Mouse (Mus musculus) layer of hippocampus, adult 8-10 months (tissue): ENCODE data around the gene Pklr. TPM values are rescaled to one million over a fixed set of nuclear protein-coding genes. Genes with fewer than 3 reads are reported as not detected.

Source experiments
- DNase-seq, 2 experiments: peaks; one replicate each; pipeline ENCODE4 v3.0.0; 2022; ENCODE audit warnings: low spot score in 2 of 2
- total RNA-seq, 4 experiments: library from RNA; stranded (reverse); gene quantifications; 2 replicates each; pipeline ENCODE4 v1.2.4; 2022

Gene Pklr
- total RNA-seq, 4 experiments from 2014 or later, result 0.14 TPM; not detected in 3

DNA sequence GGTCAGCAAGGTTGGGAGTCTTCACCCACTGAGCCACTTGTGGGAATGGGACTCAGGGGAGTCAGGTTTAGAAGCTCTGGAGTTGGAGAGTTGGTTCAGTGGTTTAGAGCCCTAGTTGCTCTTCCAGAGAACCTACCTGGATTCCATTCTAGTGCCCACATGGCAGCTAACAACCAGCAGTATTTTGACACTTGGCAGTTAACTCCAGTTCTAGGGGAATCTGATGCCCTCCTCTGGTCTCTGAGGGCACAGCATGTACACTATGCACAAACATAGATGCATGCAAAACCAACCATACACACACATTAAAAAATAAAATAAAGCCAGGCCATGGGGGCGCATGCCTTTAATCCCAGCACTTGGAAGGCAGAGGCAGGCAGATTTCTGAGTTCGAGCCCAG lies 57.9 kb downstream of the Pklr start:
- DNase-seq, result no peak

Other genes with a start within 250 kb of the Pklr start
- 10 to 100 TPM; 21.0 to 26.2 (median 23.3) TPM for gene Msto1, start 222.1 kb upstream of the Pklr start, total RNA-seq
- 10 to 100 TPM; 76.4 to 97.2 (median 89.0) TPM for gene Ash1l, start 185.5 kb upstream of the Pklr start, total RNA-seq
- 100 to 1,000 TPM; 101 to 125 (median 112) TPM for gene Dap3, start 185.0 kb upstream of the Pklr start, total RNA-seq
- 100 to 1,000 TPM; 144 to 149 (median 146) TPM for gene Rusc1, start 42.8 kb upstream of the Pklr start, total RNA-seq
- under 1 TPM in 1 of 4 experiments, not detected in 3; 0.18 TPM for gene Gm43738, start 35.0 kb upstream of the Pklr start, total RNA-seq
- 100 to 1,000 TPM in 2 of 4 experiments, 10 to 100 TPM in 2; 84.1 to 119 (median 97.3) TPM for gene Fdps, start 34.2 kb upstream of the Pklr start, total RNA-seq
- gene Hcn3, start 24.1 kb downstream of the Pklr start, total RNA-seq, result 10 to 100 TPM; 13.3 to 15.2 (median 14.2) TPM
- 10 to 100 TPM; 44.5 to 54.1 (median 48.9) TPM for gene Clk2, start 28.7 kb downstream of the Pklr start, total RNA-seq
- gene Scamp3, start 41.3 kb downstream of the Pklr start, total RNA-seq, result 10 to 100 TPM; 66.2 to 72.5 (median 69.1) TPM
- 10 to 100 TPM; 52.6 to 54.5 (median 53.5) TPM for gene Fam189b, start 47.0 kb downstream of the Pklr start, total RNA-seq
- 10 to 100 TPM; 62.1 to 75.2 (median 68.5) TPM for gene Gba, start 66.8 kb downstream of the Pklr start, total RNA-seq
- 10 to 100 TPM; 27.4 to 40.7 (median 35.3) TPM for gene Thbs3, start 79.0 kb downstream of the Pklr start, total RNA-seq
- 10 to 100 TPM; 85.4 to 96.0 (median 94.4) TPM for gene Mtx1, start 90.9 kb downstream of the Pklr start, total RNA-seq
- 1 to 10 TPM in 2 of 4 experiments, under 1 TPM in 2; 0.37 to 1.7 (median 1.2) TPM for gene Muc1, start 92.9 kb downstream of the Pklr start, total RNA-seq
- gene Krtcap2, start 109.8 kb downstream of the Pklr start, total RNA-seq, result 10 to 100 TPM; 73.9 to 82.9 (median 79.4) TPM
- gene Trim46, start 110.2 kb downstream of the Pklr start, total RNA-seq, result 10 to 100 TPM; 74.0 to 89.3 (median 80.2) TPM
- 10 to 100 TPM; 44.2 to 67.3 (median 61.7) TPM for gene Dpm3, start 123.2 kb downstream of the Pklr start, total RNA-seq
- gene Slc50a1, start 134.4 kb downstream of the Pklr start, total RNA-seq, result 10 to 100 TPM; 51.8 to 69.9 (median 58.2) TPM
- gene Efna1, start 145.0 kb downstream of the Pklr start, total RNA-seq, result 10 to 100 TPM in 2 of 4 experiments, 1 to 10 TPM in 2; 7.9 to 12.6 (median 10.5) TPM
- 10 to 100 TPM; 57.7 to 72.8 (median 60.8) TPM for gene Efna3, start 186.8 kb downstream of the Pklr start, total RNA-seq
- gene Efna4, start 201.9 kb downstream of the Pklr start, total RNA-seq, result 1 to 10 TPM in 3 of 4 experiments, under 1 TPM in 1; 0.96 to 1.4 (median 1.1) TPM
- gene Adam15, start 213.9 kb downstream of the Pklr start, total RNA-seq, result 100 to 1,000 TPM; 129 to 141 (median 137) TPM
- under 1 TPM; 0.32 to 0.47 (median 0.39) TPM for gene Dcst2, start 225.8 kb downstream of the Pklr start, total RNA-seq
- gene Dcst1, start 229.1 kb downstream of the Pklr start, total RNA-seq, result under 1 TPM in 2 of 4 experiments, not detected in 2; 0.16 to 0.48 TPM